Mouse (Mus musculus): ENCODE results near the gene Mas1. TPM values are rescaled to one million over a fixed set of nuclear protein-coding genes. Genes with fewer than 3 reads are reported as not detected.

Gene Mas1
- 0.32 and 0.34 TPM in 2 replicates for polyA plus RNA-seq (2016; fragmentation: Nextera tagmentation; extraction: Ambion mirVana)

DNA sequence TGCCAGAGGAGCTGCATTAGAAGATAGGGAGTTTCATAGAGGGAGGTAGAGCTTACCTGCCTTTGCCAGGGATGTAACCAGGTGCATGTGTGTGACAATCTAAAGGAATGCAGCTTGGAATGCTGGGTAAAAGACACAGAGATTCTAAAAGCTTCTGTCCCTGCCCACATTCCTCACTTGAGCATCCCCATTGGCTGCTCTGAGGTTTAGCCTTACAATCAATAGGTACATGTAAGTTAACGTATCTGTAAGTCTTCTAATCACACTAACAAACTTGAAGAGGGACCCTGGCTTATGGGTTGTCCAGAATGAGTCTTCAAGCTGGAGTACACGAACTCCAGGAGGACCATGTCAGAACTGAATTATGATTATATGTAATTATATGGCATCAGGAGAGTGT, at the start of gene Mas1:
Gene Mas1 (minus strand): TSS at position 101 of the 400 bp plus-strand sequence.
- no peaks in the 10 kb centered on the region; the same call in 1 of the 2 replicates for H3K4me1 ChIP-seq
- H3K36me3 ChIP-seq = no peaks in the 10 kb centered on the region
- no peak within 1 kb of the TSS for H3K4me3 ChIP-seq
- ATAC-seq (ENCODE audit: low FRiP score, low read depth) = no peak
- H3K9me3 ChIP-seq = no peaks in the 10 kb centered on the region
- WGBS = 69% methylated on average over 2 of the region's 2 CpGs
- H3K4me2 ChIP-seq (replicated peaks) = no peak within 1 kb of the TSS
- no peaks in the 10 kb centered on the region for H3K27me3 ChIP-seq (replicated peaks)
- H3K9ac ChIP-seq = no peak within 1 kb of the TSS
- H3K27ac ChIP-seq = no peak within 1 kb of the TSS

DNA sequence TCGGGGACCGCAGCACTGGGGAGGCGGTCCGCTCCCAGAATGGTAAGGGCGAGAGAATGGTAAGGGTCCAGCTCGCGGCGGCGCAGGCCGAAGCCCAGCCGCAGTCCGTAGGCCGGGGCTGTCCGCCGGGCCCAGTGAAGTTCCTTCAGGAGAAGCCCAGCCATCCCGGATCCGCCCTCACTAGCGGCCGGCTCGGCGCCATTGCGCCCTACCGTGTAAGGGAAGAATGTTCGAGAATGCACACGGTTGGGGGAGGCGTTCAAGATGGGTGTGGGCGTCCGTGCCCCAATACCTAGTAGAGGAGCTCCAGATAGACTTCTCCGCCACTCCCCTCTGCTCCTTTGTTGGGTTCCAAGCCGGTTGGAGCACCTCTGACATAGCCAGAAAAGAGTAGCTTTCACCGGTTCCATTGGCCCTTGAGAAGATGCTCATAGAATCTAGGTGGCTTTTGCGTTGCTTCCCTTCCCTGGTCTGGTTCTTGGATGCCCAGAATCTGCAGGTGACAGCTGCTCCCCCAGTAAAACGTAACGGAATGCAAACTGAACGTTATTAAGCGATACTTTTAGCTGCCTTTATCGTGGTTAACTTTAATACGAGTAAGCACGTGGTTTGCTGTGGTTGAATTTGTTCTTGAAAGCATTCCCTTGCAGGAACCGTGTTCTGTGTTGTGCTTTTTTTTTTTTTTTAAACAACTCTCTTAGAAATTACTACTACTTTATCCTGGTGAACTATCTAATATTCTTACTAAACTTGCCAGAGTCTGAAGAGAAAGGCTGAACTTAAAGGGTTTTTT, 48.8 kb upstream of the Mas1 start:
- Histone ChIP-seq H3K4me1 (peaks cover 8% of the 10 kb centered on the region), H3K36me3 (peaks cover 54% of the 10 kb centered on the region), H3K9me3 (no peaks in the 10 kb centered on the region), H3K27me3 (replicated peaks) (no peaks in the 10 kb centered on the region), H3K27ac (peak overlapping the region; percentile 69), H3K9ac (peak overlapping the region; percentile 91), H3K4me3 (peak overlapping the region; percentile 76), H3K4me2 (replicated peaks) (peak overlapping the region; percentile 82)
- peak; percentile 67 for ATAC-seq (ENCODE audit: low FRiP score, low read depth)
- under 1% methylated on average over 40 of the region's 40 CpGs for WGBS

DNA sequence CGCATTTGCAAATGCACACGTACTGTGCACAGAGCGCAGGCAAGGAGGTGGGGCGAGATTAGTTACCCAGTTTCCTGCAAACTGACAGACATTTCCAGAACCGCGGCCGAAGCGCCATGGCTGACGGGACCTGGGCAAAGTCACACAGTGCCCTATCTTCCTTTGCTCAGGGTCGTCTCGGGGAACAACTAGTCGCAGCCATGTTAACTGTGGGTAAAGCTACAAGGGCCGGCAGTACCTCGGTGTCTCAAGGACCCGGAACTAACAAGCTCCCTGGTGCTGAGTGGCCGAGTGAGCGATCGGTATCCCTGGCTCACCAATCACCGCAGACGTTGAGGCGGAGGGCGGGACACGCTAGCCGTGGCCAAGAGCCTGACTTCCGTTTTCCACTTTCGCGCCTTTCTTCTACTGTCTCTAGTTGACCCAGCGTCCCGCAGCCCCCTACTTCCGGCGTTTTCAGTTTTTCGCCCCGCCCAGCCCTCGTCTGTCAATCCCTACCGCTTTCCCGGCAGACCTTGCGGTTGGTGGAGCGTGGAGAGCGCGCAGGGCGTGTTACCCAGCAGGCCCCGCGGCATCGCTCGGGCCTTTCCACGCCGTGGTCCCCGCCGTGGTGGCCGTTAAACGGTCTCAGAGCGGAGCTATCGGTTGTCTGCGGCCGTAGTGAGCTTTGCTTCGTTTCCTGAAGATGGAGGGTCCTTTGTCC, 48.1 kb upstream of the Mas1 start, which contains the start of gene Mrpl18:
Gene Mrpl18 (minus strand): TSS at position 465 of the 703 bp plus-strand sequence.
- peak within 1 kb of the TSS; percentile 88 for H3K4me2 ChIP-seq (replicated peaks)
- H3K4me1 ChIP-seq = peaks cover 8% of the 10 kb centered on the region
- peaks cover 52% of the 10 kb centered on the region for H3K36me3 ChIP-seq
- peak within 1 kb of the TSS; percentile 69 for H3K27ac ChIP-seq
- H3K9ac ChIP-seq = peak within 1 kb of the TSS; percentile 91
- no peaks in the 10 kb centered on the region for H3K9me3 ChIP-seq
- WGBS = under 1% methylated on average over 56 of the region's 56 CpGs
- H3K4me3 ChIP-seq = peak within 1 kb of the TSS; percentile 76
- ATAC-seq (ENCODE audit: low FRiP score, low read depth) = peak; percentile 99
- H3K27me3 ChIP-seq (replicated peaks) = no peaks in the 10 kb centered on the region

DNA sequence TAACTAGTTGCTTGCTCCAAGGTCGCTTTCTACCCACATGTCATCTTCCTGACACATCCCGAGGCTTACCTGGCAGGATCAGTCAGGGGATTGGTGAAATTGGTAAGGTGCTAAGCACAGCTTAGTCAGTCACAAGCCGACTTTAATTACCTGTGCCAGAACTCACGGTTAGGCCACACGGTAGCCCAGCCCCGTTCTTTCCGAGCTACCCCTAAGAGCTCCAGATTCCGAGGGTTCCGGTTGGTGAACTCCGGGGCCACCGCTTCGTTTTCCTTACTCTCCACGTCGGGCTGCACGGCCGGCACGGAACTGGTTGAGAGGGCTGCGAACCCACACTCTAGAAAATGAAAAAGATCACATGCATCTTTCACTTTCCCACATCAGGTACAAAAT, 47.5 kb upstream of the Mas1 start, which contains the start of gene Tcp1:
Gene Tcp1 (plus strand): TSS at position 214 of the 393 bp plus-strand sequence.
- Histone ChIP-seq H3K4me3 (peak within 1 kb of the TSS; percentile 76), H3K9ac (peak within 1 kb of the TSS; percentile 91), H3K27ac (peak within 1 kb of the TSS; percentile 69), H3K4me2 (replicated peaks) (peak within 1 kb of the TSS; percentile 88), H3K9me3 (no peaks in the 10 kb centered on the region), H3K36me3 (peaks cover 51% of the 10 kb centered on the region), H3K27me3 (replicated peaks) (no peaks in the 10 kb centered on the region), H3K4me1 (peaks cover 8% of the 10 kb centered on the region)
- 2% methylated on average over 18 of the region's 18 CpGs for WGBS
- peak; percentile 7 for ATAC-seq (ENCODE audit: low FRiP score, low read depth)

DNA sequence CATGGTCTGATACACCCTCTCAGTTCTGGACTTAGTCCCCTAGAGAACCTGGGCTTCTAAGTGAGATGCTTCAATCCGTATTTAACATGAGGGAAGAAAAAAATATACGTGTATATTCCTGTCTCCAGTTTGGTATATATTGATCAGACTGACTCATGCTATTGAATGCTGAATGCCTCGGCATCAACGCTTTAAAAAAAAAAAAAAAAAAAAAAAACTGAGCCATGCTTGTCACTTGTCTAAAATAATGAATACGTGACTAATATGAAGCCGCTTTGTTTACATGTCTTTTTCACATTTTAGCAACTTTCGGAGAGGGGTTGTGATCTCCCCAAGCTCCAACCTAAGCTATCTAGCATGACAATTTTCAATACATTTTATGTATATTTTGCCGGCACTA, 42.4 kb upstream of the Mas1 start:
- Histone ChIP-seq H3K4me2 (replicated peaks) (no peak overlapping the region), H3K4me3 (no peak overlapping the region), H3K9me3 (no peaks in the 10 kb centered on the region), H3K9ac (no peak overlapping the region), H3K36me3 (peaks cover 40% of the 10 kb centered on the region), H3K27me3 (replicated peaks) (no peaks in the 10 kb centered on the region), H3K4me1 (peaks cover 4% of the 10 kb centered on the region), H3K27ac (no peak overlapping the region)
- WGBS = 91% methylated on average over 8 of the region's 8 CpGs
- no peak for ATAC-seq (ENCODE audit: low FRiP score, low read depth)

DNA sequence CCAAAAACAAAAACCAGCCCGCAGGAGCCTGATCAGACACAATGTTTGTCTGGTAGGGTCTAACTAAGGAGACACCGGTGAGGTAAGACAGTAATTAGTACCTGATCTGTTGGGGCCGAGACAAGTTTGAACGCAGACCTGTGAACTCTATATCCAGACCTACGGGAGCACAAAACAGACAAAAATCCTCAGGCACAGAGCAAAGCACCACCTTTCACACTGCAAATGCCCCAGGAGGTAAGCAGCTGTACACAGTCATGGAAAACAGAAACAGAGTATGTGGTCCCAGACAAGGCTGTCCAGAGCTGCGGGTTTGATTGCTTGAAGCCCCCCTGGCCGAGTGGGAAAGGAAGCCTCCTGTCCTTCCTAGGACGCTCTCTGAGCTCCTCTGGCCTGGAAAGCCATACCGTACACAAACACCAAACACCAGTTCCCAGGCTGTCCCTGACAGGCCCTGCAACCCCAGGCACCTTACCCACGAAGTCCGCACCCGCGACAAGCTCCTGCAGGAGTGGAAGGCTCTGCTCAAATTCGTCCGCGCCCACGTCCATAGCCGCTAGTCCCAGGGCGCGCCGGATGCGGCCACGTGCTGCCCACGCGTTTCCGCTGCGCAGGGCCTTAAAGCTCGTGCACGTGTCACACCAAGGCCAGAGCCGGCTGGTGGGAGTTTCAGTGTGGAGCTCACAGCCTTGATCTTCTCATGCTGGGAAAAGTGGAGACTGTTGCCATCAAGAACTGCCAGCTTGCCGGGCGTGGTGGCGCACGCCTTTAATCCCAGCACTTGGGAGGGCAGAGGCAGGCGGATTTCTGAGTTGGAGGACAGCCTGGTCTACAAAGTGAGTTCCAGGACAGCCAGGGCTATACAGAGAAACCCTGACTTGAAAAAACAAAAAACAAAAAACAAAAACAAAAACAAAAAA, 41.7 kb upstream of the Mas1 start, which contains the start of gene Pnldc1:
Gene Pnldc1 (minus strand): TSS at position 870 of the 920 bp plus-strand sequence.
- ATAC-seq (ENCODE audit: low FRiP score, low read depth) = no peak
- Histone ChIP-seq H3K27ac (no peak within 1 kb of the TSS), H3K27me3 (replicated peaks) (no peaks in the 10 kb centered on the region), H3K4me1 (no peaks in the 10 kb centered on the region), H3K36me3 (peaks cover 48% of the 10 kb centered on the region), H3K9ac (no peak within 1 kb of the TSS), H3K4me3 (no peak within 1 kb of the TSS), H3K9me3 (no peaks in the 10 kb centered on the region), H3K4me2 (replicated peaks) (no peak within 1 kb of the TSS)
- WGBS = 81% methylated on average over 35 of the region's 35 CpGs

DNA sequence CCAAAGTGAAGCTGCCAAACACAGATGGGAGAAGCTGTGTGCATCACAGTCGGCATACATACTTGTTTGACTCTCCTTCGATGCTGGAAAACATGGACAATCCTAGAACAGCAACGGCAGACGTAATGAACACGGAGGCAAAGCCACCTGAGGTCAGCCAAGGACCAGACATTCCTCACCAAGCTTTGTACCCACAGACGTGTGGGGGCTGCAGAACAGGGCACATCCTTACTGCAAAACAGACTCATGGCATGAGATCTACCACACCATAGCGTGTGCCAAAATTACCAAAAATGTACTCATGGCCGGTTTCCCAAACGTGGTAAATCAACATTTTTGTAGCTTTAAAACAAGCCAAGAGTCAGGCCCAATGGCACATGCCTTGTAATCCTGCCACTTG, 38.5 kb upstream of the Mas1 start:
- H3K4me3 ChIP-seq = no peak overlapping the region
- H3K4me1 ChIP-seq = no peaks in the 10 kb centered on the region
- no peaks in the 10 kb centered on the region for H3K27me3 ChIP-seq (replicated peaks)
- no peaks in the 10 kb centered on the region for H3K9me3 ChIP-seq
- peaks cover 38% of the 10 kb centered on the region for H3K36me3 ChIP-seq
- no peak overlapping the region for H3K27ac ChIP-seq
- no peak overlapping the region for H3K9ac ChIP-seq
- 94% methylated on average over 9 of the region's 9 CpGs for WGBS
- no peak for ATAC-seq (ENCODE audit: low FRiP score, low read depth)
- no peak overlapping the region for H3K4me2 ChIP-seq (replicated peaks)

DNA sequence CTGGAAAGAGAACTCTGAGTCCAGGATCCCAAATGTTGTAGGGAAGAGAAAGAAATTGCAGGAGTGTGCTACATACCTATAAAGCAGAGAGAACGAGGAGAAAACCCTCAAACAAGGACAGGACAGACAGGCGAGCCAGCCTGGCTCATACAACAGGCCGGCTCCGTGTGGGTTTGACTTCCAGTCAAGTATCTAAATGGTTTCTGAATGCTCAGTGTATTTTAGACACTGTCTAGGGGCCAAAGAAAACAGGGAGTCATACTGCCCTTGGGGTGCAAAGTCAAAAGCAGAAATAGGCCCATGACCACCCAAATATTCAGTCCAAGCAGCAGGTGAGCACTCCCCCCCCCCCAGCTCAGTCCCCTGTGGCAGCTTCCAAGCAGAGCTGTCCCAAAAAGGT, 37.9 kb upstream of the Mas1 start:
- H3K4me3 ChIP-seq = no peak overlapping the region
- H3K4me2 ChIP-seq (replicated peaks) = no peak overlapping the region
- no peak for ATAC-seq (ENCODE audit: low FRiP score, low read depth)
- H3K9ac ChIP-seq = no peak overlapping the region
- WGBS = 90% methylated on average over 4 of the region's 4 CpGs
- H3K9me3 ChIP-seq = no peaks in the 10 kb centered on the region
- no peak overlapping the region for H3K27ac ChIP-seq
- H3K36me3 ChIP-seq = peaks cover 36% of the 10 kb centered on the region
- H3K4me1 ChIP-seq = no peaks in the 10 kb centered on the region
- no peaks in the 10 kb centered on the region for H3K27me3 ChIP-seq (replicated peaks)

DNA sequence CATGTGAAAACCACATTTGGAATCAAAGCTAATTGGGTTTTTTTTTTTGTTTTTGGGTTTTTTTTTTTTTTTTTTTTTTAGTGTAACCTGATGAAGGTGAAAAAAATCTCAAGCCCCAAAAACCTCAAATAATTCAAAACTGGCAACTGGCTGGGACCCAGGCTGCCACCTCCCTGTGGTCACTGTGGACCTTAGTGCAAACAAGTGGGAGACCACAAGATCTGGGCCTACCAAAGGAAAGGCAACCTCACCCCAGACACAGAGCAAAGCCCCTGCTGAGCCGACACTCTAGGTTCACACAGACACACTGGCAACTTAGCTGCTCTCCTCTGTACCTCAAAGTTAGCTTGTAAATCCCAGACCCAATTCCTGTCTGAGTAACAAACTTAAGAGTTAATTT, 36.4 kb upstream of the Mas1 start:
- H3K9me3 ChIP-seq = no peaks in the 10 kb centered on the region
- H3K36me3 ChIP-seq = peaks cover 39% of the 10 kb centered on the region
- H3K9ac ChIP-seq = no peak overlapping the region
- no peak for ATAC-seq (ENCODE audit: low FRiP score, low read depth)
- no peak overlapping the region for H3K4me2 ChIP-seq (replicated peaks)
- H3K27me3 ChIP-seq (replicated peaks) = no peaks in the 10 kb centered on the region
- H3K4me3 ChIP-seq = no peak overlapping the region
- H3K27ac ChIP-seq = no peak overlapping the region
- WGBS = 73% methylated on average over 1 of the region's 1 CpGs
- no peaks in the 10 kb centered on the region for H3K4me1 ChIP-seq

DNA sequence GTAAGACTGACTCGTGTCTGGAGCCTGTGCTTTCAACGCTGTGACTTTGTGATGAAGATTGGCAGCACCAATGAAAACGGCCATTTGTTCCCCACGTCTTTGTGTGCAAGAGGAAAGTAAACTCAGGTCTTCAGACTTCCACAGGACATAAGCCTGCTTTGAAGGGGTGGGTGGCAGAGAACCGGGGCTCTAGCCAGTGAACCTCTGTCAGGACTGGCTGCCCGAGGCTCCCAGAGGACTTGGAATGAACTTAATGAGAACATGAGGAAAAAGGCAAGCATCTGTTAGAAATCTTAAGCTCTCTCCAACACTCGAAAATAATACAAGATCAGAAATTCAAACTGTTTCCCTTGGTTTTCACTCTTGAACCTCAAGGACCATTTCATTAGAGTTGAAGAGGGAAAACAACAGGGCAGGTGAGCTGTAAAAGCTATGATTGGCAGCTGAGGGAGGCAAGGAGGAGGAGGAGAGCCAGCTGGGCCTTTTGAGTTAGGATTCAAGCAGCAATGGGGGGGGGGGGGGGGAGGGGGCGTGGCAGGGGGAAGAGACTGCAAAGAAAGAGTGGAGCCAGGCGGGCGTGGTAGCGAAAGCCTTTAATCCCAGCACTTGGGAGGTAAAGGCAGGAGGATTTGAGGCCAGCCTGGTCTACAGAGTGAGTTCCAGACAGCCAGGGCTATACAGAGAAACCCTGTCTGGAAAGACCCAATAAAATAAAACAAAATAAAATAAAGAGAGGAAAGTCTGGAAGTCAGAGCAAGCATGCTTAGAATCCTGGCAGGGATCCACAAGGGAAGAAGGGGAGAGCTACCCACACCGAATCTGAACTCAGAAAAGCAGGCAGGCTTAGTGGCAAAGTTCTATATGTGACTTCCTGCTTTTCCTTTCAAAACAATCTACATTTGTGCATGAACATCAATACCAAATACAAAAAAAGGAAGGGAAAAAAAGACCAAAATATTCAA, 35.7 kb upstream of the Mas1 start:
- Histone ChIP-seq H3K9ac (no peak overlapping the region), H3K36me3 (peaks cover 40% of the 10 kb centered on the region), H3K4me3 (no peak overlapping the region), H3K9me3 (no peaks in the 10 kb centered on the region), H3K27ac (no peak overlapping the region), H3K27me3 (replicated peaks) (no peaks in the 10 kb centered on the region), H3K4me1 (no peaks in the 10 kb centered on the region), H3K4me2 (replicated peaks) (no peak overlapping the region)
- WGBS = 46% methylated on average over 11 of the region's 12 CpGs
- no peak for ATAC-seq (ENCODE audit: low FRiP score, low read depth)

DNA sequence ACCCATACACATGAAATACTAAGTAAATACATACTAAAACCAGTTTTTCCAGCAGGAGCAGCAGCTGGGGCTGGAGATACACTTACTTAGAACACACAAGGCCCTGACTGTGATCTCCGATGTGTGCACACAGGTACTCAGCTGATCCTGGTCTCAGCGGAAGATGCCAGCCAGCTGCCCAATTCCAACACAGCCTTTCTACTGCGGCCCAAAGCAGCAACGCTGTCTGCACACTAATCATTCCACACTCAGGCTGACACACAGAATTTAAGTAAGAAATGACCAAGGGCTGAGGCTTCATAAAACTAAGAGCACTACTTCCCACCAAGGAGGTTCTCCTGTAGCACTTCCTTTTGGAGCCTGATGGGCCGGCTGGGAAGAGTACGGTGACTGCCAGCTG, 34.3 kb upstream of the Mas1 start:
- 96% methylated on average over 6 of the region's 6 CpGs for WGBS
- H3K4me1 ChIP-seq = no peaks in the 10 kb centered on the region
- H3K27me3 ChIP-seq (replicated peaks) = no peaks in the 10 kb centered on the region
- H3K4me2 ChIP-seq (replicated peaks) = no peak overlapping the region
- no peaks in the 10 kb centered on the region for H3K9me3 ChIP-seq
- H3K27ac ChIP-seq = no peak overlapping the region
- no peak overlapping the region for H3K9ac ChIP-seq
- peaks cover 40% of the 10 kb centered on the region for H3K36me3 ChIP-seq
- no peak for ATAC-seq (ENCODE audit: low FRiP score, low read depth)
- H3K4me3 ChIP-seq = no peak overlapping the region
